Mouse (Mus musculus): ENCODE data around the gene Tmem150b. TPM values are rescaled to one million over a fixed set of nuclear protein-coding genes. Genes with fewer than 3 reads are reported as not detected.

Gene Tmem150b
- total RNA-seq, 2 experiments from 2014 or later = 2.7 to 6.7 TPM

GRCm38 (mm10) chr7:4739041-4739543 lies 14.0 kb upstream of the Tmem150b start:
- no peak for ATAC-seq (replicated peaks; ENCODE audit: low FRiP score, poor library complexity, severe bottlenecking)

DNA sequence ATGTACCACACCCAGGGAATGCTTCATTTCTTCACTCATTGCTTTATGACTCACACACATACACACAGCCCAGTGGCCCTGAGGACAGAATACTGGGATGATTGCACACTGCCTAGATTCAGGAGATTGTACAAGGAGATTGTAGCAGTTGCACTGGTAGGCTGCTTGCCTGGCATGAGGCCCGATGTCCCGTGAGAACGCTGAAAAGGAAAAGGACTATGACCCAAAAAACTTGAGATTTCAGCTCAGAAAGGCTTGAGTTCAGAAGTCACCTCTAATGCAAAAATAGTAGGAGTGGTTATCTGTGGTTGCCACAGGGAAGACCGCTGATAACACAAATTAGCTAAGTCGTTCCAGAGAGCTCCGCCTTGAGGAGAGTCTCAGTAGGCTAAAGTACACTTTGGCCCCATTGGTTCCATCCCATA lies 7.9 kb upstream of the Tmem150b start:
- peak; percentile 88 for ATAC-seq (replicated peaks; ENCODE audit: low FRiP score, poor library complexity, severe bottlenecking)

GRCm38 (mm10) chr7:4731090-4731489 lies 6.0 kb upstream of the Tmem150b start:
- no peak for ATAC-seq (replicated peaks; ENCODE audit: low FRiP score, poor library complexity, severe bottlenecking)

DNA sequence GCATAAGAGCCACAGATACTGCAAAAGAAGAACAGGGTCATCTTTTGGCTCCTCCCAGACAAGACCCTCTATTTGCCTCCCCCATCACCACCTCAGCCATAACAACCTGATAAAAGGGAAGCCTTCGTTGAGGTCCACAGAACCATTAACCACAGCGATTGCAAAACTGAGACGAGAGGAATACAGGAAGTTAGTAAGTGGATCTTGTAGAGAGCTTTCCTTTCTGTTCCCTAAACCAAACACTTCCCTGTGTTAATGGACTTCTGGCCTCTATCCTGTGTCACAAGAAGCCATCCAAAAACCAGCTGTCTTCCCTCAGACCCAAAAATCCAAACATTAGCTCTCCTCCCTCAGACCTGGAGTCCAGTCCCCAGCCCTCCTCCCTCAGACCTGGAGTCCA lies 690 bp downstream of the Tmem150b start:
- ATAC-seq (replicated peaks; ENCODE audit: low FRiP score, poor library complexity, severe bottlenecking) = no peak

- no peak for ATAC-seq (replicated peaks; ENCODE audit: low FRiP score, poor library complexity, severe bottlenecking)
Observed at GRCm38 (mm10) chr7:4723508-4723907, 1.5 kb downstream of the Tmem150b start.

DNA sequence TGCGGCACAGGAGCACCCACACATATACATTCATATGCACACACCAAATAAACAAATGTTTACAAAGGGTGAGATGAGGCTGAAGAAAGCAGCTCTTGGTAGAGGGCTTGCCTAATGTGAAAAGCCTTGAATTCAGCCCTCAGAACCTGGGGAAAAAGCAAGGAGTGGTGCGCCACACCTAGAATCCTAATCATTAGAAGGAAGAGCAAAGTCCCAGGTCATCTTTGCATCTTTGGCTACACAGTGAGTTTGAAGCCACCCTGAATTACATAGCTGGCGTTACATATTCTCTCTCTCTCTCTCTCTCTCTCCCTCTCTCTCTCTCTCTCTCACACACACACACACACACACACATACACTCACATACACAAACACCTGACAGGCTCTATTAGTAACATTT lies 5.8 kb downstream of the Tmem150b start:
- ATAC-seq (replicated peaks; ENCODE audit: low FRiP score, poor library complexity, severe bottlenecking) = no peak

DNA sequence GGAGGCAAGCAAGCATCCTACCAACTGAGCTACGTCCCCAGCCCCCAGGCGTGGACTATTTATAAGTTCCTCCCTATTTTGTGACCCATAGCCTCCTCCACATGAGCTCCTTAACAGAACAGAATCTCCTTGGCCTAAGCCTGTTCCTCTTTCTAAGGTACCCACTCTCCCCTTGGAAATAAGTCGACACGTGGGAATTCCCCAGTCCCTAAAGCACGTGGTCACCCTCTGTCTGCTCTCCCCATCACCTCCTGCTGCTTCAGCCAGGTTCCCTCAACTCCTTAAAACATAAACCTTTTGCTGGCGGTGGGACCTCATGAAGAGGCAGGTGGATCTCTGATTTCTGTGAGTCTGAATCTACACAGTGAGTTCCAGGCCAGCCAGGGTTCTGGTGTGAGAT lies 8.1 kb downstream of the Tmem150b start:
- ATAC-seq (replicated peaks; ENCODE audit: low FRiP score, poor library complexity, severe bottlenecking) = no peak

DNA sequence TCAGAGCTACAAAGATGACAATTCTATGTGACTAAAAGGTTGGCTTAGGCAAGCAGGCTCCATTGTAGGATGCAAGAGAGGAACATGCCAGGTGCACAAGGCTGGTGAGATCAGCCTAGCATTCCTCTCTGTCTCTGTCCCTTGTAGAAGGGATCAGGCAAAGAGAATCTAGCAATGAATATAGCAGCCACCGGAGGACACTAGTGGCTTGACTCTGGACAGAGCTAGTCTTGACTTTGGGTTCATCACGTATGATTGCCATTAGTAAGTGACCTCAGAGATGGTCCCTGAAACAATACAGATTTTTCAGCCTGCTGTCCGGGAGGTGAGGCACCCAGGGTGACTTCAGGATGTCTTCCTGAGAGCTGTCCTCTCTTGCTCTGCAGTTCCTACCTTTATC lies 12.5 kb downstream of the Tmem150b start:
- no peak for ATAC-seq (replicated peaks; ENCODE audit: low FRiP score, poor library complexity, severe bottlenecking)

DNA sequence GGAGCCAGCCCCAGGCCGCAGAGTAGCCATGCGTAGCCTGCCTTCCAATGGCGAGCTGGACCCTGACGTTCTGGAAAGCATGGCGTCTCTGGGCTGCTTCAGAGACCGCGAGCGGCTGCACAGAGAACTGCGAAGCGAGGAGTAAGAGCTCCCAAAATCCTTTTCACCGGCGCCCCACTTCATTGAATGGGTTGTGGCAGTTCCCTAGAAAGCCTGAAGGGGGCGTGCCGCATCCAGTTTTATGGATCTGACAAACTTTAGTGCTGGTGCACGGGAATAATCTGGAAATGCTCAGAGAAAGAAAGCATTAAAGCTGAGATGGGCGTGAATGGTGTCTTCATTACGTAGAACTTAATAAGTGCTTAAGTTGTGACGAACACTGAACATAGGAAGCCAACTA lies 20.0 kb downstream of the Tmem150b start:
- ATAC-seq (replicated peaks; ENCODE audit: low FRiP score, poor library complexity, severe bottlenecking) = 0 out of 2 replicates have a peak, but pooled peaks have one; percentile 18

DNA sequence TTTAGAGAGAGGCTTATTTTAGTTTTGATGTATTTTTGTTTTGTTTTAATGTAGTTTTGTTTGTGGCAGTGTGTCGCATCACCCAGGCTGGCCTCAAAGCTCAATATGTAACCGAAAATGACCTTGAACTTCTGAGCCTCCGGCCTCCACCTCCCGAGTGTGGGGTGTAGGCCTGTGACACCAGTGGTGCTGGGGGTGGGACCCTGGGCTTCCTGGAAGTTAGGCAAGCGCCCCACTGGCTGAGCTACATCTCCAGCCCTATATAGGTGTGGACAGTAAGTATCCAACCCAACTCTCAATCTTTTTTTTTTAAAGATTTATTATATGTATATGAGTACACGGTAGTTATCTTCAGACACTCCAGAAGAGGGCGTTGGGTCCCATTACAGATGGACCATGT lies 21.9 kb downstream of the Tmem150b start:
- no peak for ATAC-seq (replicated peaks; ENCODE audit: low FRiP score, poor library complexity, severe bottlenecking)

DNA sequence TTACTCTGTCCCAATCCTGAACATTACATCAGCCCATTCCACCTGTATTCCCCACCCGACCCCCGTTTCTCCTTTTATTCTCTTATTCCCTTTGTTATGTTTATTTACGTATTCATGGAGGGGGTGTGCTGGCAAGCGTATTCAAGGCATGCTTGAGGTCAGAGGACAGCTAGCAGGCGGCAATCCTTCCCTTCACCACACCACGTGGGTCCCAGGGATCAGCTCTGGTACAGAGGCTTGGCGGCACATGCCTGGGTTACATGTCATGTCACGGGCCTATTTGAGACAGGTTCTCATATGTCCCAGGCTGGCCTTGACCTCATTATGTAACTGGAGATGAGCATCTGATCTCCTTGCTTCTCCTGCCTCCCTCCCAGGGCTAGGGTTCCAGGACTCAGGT lies 22.7 kb downstream of the Tmem150b start:
- no peak for ATAC-seq (replicated peaks; ENCODE audit: low FRiP score, poor library complexity, severe bottlenecking)

DNA sequence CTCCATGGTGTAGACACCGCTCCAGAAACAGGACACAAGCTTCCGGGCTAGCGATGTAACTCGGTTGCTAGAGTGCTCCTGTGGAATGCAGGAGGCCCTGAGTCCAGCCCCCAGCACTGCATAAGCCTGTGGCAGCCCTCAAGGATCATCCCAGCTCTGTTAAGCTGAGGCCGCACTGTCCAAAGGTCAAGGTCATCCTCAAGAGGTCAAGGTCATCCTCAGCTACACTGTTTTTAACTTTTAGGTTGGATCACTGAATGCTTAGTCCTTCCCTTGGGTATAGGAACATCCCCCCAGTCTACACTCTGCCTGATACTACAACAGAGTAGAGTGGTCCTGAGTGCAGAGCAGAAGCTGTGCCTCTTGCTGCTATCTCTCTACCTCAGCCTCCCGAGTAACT lies 32.0 kb downstream of the Tmem150b start:
- no peak for ATAC-seq (replicated peaks; ENCODE audit: low FRiP score, poor library complexity, severe bottlenecking)

- no peak for ATAC-seq (replicated peaks; ENCODE audit: low FRiP score, poor library complexity, severe bottlenecking)
Observed at GRCm38 (mm10) chr7:4690951-4691653, 33.9 kb downstream of the Tmem150b start.

DNA sequence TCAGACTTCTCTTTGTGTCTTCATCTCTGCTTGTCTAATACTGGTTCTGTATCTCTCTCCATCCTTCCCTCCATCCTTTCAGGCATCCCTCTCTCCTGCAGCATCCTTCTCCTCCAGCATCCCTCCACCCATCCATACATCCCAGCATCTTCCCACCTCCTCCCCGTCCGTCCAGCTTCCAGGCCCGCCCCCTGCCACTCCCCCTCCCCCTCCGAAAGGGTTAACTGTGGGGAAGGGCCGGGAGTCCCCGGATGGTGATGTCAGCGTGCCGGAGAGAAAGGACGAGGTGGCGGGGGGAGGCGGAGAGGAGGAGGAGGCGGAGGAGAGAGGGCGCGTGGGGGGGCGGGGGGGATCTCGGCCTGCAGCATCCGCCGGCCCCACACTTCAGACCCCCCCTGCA lies 34.7 kb downstream of the Tmem150b start, which contains the start of gene Brsk1:
Gene Brsk1 (plus strand): TSS at position 218 of the 400 bp plus-strand sequence.
- no peak for ATAC-seq (replicated peaks; ENCODE audit: low FRiP score, poor library complexity, severe bottlenecking)

DNA sequence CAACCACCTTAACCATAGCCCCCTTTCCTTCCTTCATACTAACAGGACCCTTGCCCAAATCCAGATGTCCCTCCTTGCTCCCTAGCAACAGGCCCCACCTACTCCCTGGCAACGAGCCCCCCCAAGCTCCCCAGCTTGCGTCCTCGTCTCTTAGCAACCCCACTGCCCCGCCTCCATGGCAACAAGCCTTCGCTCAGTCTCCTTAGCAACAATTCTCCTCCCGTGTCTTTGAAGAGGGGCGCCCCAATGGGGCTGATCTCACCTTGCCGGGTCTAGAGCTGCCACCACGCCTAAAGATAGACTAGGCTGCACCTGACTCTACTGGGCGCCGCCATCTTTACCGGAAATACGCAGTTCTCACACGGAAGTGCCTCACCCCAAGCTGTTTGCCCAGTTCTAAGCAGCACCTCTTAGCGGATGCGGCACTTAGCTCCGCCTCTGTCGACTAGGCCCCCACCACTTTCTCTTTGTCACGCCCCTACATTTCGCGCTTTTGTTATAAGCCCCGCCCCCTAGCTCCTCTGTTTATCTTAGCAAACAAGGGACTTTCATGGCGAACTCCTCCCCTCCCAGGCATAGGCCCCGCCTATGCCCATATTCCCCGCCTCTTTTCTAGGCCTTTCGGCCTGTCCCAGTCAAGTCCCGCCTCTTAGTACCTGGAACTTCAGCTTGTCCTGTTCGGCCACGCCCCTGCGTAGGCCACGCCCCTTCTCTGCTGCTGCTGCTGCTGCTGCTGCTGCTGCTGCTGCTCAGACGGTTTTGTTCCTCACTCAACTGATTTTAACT lies 40.2 kb downstream of the Tmem150b start, which contains the start of gene Hspbp1:
Gene Hspbp1 (minus strand): TSS at position 437 of the 786 bp plus-strand sequence.
- ATAC-seq (replicated peaks; ENCODE audit: low FRiP score, poor library complexity, severe bottlenecking) = peak; percentile 96

DNA sequence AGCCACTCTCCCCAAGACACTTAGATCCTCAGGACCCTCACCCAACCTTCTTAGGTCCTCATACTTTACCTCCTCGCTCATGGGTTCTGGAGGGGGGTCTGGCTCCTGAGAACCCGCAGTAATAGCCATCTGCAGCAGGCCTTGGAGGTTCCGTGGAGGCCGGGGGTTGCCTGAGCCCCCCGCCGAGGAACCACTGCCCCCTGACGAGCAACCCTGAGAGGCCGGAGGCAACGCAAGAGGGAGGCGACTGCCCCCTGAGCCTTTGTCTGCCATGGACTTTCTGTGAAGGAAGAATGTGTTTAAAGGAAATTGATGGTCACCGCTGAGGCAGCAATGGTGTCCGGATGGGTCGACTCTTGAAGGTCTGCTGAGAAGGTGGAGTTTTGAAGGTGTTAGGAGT lies 40.8 kb downstream of the Tmem150b start:
- no peak for ATAC-seq (replicated peaks; ENCODE audit: low FRiP score, poor library complexity, severe bottlenecking)

- ATAC-seq (replicated peaks; ENCODE audit: low FRiP score, poor library complexity, severe bottlenecking) = no peak
Observed at GRCm38 (mm10) chr7:4683307-4683706, 41.7 kb downstream of the Tmem150b start.

DNA sequence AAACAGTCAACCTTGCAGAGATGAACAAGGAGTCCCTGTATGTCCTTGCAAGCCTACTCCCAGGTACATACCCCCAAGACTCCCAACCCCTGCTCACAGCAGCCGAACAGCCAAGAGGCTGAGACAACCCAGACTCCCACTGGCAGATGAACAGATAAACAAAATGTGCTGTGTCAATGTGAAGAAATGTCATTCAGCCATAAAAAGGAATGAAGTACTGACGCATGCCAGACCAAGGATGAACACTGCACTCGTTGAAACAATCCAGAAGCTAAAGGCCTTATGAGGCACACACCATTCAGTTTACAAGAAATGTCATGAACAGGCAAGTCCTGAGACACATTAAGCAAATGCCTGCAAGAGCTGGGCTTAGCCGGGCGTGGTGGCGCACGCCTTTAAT lies 49.8 kb downstream of the Tmem150b start:
- ATAC-seq (replicated peaks; ENCODE audit: low FRiP score, poor library complexity, severe bottlenecking) = no peak

GRCm38 (mm10) chr7:4674114-4674731 lies 50.8 kb downstream of the Tmem150b start:
- ATAC-seq (replicated peaks; ENCODE audit: low FRiP score, poor library complexity, severe bottlenecking) = no peak

DNA sequence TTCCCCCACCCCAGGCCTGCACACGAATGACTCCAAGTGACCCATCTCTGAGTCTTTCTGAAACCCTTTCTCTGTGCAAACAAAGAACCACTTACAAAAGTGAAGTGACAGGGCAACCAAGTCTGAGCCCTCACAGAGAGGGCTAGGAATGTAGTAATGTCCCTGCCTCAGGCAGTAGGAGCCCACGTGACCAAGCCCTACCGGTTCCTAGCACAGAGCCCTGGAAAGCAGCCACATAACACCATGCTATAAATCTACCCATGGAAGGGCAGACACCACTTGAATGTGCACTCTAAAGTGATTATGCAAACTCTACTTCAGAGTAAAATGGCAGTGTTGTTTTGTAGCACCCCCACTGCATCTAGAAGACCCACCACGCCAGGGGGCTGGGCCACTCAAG lies 53.1 kb downstream of the Tmem150b start:
- ATAC-seq (replicated peaks; ENCODE audit: low FRiP score, poor library complexity, severe bottlenecking) = no peak
